Mouse (Mus musculus) thymus, adult 18-20 months (tissue): ENCODE results near the gene Nop56.

Experiments
- DNase-seq, 2 experiments: peaks; one replicate each; pipeline ENCODE4 v3.0.0; 2022; ENCODE audit warnings: mixed read lengths in 2 of 2

Nop56 gene

GRCm38 (mm10) chr2:130296134-130296745, 22.0 kb downstream of the Nop56 start:
- no peak for DNase-seq

- DNase-seq, result no peak
These were observed 23.4 kb downstream of the Nop56 start for GRCm38 (mm10) chr2:130297580-130297979.

GRCm38 (mm10) chr2:130303014-130303413, 28.8 kb downstream of the Nop56 start:
- no peak for DNase-seq

- no peak for DNase-seq
These were observed 52.8 kb downstream of the Nop56 start for GRCm38 (mm10) chr2:130327057-130327456.
